Mouse (Mus musculus): ENCODE data around the gene Abca2.

Gene Abca2

GRCm38 (mm10) chr2:25423626-25424025, 4.9 kb upstream of the Abca2 start:
- no peak for DNase-seq (ENCODE audit: extremely low read depth, insufficient read length, low spot score)

GRCm38 (mm10) chr2:25425481-25425880, 3.0 kb upstream of the Abca2 start:
- DNase-seq (ENCODE audit: extremely low read depth, insufficient read length, low spot score) = no peak

- DNase-seq (ENCODE audit: extremely low read depth, insufficient read length, low spot score) = peak; percentile 78
Measured at GRCm38 (mm10) chr2:25426721-25427191, 1.7 kb upstream of the Abca2 start.

- no peak for DNase-seq (ENCODE audit: extremely low read depth, insufficient read length, low spot score)
Measured at GRCm38 (mm10) chr2:25427256-25427655, 1.2 kb upstream of the Abca2 start.

GRCm38 (mm10) chr2:25429435-25430180, 1.1 kb downstream of the Abca2 start:
- DNase-seq (ENCODE audit: extremely low read depth, insufficient read length, low spot score) = no peak

GRCm38 (mm10) chr2:25430395-25431233, 2.1 kb downstream of the Abca2 start:
- DNase-seq (ENCODE audit: extremely low read depth, insufficient read length, low spot score) = no peak

GRCm38 (mm10) chr2:25431308-25431855, 2.9 kb downstream of the Abca2 start:
- no peak for DNase-seq (ENCODE audit: extremely low read depth, insufficient read length, low spot score)

- DNase-seq (ENCODE audit: extremely low read depth, insufficient read length, low spot score) = no peak
Measured at GRCm38 (mm10) chr2:25432326-25433098, 4.0 kb downstream of the Abca2 start.

- DNase-seq (ENCODE audit: extremely low read depth, insufficient read length, low spot score) = no peak
Measured at GRCm38 (mm10) chr2:25433101-25433500, 4.6 kb downstream of the Abca2 start.

- no peak for DNase-seq (ENCODE audit: extremely low read depth, insufficient read length, low spot score)
Measured at GRCm38 (mm10) chr2:25434292-25434691, 5.8 kb downstream of the Abca2 start.

- DNase-seq (ENCODE audit: extremely low read depth, insufficient read length, low spot score) = no peak
Measured at GRCm38 (mm10) chr2:25436286-25436820, 7.8 kb downstream of the Abca2 start.

GRCm38 (mm10) chr2:25441067-25441466, 12.6 kb downstream of the Abca2 start:
- DNase-seq (ENCODE audit: extremely low read depth, insufficient read length, low spot score) = no peak

- no peak for DNase-seq (ENCODE audit: extremely low read depth, insufficient read length, low spot score)
Measured at GRCm38 (mm10) chr2:25442682-25443081, 14.2 kb downstream of the Abca2 start.

GRCm38 (mm10) chr2:25450853-25451647, 22.5 kb downstream of the Abca2 start:
- no peak for DNase-seq (ENCODE audit: extremely low read depth, insufficient read length, low spot score)

GRCm38 (mm10) chr2:25452951-25453350, 24.4 kb downstream of the Abca2 start:
- DNase-seq (ENCODE audit: extremely low read depth, insufficient read length, low spot score) = no peak

GRCm38 (mm10) chr2:25456205-25456953, 27.9 kb downstream of the Abca2 start, which contains the start of gene Clic3:
Gene Clic3 (plus strand): TSS chr2:25456838.
- DNase-seq (ENCODE audit: extremely low read depth, insufficient read length, low spot score) = no peak

- DNase-seq (ENCODE audit: extremely low read depth, insufficient read length, low spot score) = no peak
Measured at GRCm38 (mm10) chr2:25457022-25457896, 28.8 kb downstream of the Abca2 start.

- no peak for DNase-seq (ENCODE audit: extremely low read depth, insufficient read length, low spot score)
Measured at GRCm38 (mm10) chr2:25458911-25459310, 30.4 kb downstream of the Abca2 start.
